Mouse (Mus musculus) urinary bladder, postnatal 10 days (tissue): Measurements from ENCODE around the gene Bmpr1a.

Experiments used
- DNase-seq: peaks from one replicate; pipeline ENCODE4 v3.0.0; 2022; ENCODE audit warnings: low spot score

Gene Bmpr1a

DNA sequence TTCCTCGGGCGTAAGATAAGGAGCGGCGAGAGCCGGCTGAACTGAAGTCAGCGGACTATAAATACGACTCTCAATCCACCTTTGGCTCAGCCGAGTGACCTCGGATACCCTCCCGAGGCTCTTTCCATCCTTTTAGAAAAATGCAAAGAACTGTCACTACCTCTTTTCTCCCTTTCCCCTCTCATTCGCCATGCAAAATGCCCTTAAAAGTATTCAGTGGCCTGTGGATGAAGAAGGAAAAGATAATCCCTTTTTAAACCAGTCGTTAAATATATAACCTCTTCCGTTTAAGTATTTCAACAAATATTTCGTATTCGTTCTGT, at the start of gene Bmpr1a:
Gene Bmpr1a, minus strand, starts transcription at position 17 of the 323 bp plus-strand sequence.
- no peak for DNase-seq

- no peak for DNase-seq
Measured at GRCm38 (mm10) chr14:34552226-34552625, 49.1 kb upstream of the Bmpr1a start.

DNA sequence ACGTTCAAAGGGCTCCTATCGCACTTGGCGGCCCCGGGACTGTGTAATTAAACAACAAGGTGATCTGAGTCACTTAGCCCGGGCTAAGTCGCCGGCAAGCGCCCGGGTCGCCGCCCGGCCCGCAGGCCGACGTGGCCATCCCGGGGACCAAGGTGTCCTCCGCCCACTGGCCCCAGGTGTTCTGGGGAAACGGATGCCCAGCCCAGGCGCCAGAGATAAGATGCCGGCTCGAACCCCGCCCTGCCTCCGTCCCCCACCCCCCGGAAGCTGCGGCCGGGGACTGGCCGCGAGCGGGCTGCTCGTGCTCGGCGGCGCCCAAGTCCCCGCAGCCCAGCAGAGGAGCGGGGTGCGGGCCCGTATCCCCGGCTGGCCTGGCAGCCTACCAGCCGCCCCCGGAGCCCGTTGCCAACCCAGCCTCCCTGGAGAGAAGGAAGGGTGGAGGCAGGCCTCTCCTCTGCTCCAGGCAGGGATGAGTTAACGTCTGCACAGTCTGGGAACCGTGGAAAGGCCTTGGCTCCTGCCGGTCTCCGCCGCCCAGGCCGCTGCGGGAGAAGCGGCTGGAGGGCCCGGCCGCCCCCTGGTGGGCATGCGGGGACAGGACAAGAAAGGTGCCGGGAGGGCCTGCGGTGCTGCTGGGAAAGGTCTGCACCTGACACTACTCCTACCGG, 46.0 kb upstream of the Bmpr1a start:
- DNase-seq: peak; percentile 49

DNA sequence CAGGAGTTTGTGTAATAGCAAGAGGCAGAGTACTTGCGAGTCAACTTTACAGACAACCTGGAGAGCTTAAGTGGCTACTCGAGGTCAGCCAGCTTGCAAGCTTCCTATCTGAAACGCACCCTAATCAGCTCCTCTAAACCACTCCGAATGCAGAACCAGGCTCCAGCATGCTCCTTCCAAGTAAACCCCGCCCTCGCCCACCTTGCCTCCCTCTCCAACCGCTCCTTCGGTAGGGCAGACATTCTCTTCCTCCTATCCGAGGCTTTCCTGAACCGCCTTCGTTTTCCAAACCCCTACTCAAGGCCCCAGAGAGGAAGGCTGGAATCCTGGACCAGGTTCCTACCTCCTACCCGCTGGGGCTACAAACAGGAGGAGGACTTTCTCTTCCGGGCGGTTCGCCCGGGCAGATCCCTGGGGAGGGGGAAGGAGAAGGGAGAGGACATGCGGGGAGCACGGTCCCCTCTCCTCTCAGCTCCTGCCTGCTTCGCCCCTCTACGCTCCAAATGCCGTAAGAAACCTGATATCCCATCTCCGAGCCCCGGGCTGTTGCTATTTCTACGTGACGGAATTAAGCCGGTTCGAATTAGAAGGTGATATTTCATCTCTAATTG, 45.4 kb upstream of the Bmpr1a start:
- DNase-seq: no peak

DNA sequence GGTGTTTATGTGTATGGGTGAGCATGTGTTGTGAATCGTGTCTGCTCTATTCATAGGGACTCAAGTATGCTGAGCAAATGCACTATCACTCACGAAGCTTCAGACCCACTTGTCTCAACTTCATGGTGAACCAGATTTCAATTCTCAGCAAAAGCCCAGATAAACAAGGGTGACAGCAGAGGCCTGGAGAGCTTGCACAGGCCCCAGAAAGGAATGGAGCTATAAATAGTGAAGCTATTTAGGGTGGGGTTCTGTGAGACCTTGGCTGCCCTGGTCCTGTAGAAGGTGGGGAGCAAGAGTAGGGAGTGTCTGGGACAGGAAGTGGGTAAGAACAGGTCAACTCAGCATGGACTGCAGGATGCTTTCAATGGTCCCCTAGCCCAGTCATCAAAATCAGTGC, 41.4 kb upstream of the Bmpr1a start:
- no peak for DNase-seq

- DNase-seq: no peak
Measured at GRCm38 (mm10) chr14:34544001-34544400, 40.9 kb upstream of the Bmpr1a start.

DNA sequence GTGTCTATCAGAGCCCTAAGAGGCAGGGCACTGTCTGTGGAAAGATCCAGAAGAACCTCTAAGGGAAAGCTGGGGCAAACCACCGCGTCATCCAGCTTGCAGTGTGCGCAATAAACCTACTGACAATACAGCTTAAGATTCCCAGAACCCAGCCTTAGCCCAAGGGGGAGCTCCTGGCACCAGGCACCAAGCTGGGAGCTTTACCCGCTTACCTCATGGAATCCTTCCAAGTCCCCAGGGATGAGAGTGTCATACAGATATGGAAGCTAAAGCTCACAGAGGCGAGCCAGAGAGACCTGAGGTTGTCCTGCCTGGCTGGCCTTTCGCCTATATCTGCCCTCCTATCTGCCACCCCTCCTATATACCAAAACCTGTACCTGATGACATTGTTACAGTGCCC, 40.5 kb upstream of the Bmpr1a start:
- DNase-seq: no peak

DNA sequence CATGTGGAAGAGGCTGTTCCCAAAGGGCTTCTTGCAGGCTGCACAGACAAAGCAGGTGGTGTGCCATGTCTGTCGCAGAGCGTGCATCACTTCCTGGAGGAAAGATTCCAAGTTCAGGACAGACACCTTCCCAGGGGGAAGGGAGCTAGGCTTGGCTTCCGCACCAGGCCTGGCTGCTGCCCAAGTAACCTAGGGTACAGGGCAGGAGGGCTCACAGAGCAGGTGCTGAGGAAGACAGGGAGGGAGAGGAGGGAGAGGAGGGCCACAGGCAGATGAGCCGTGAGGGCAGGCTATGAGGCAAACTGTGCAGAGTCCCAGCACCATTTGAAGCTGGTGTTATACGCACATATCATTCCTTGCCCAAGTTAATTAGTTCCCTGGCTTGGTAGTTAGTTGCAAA, 38.8 kb upstream of the Bmpr1a start:
- no peak for DNase-seq

DNA sequence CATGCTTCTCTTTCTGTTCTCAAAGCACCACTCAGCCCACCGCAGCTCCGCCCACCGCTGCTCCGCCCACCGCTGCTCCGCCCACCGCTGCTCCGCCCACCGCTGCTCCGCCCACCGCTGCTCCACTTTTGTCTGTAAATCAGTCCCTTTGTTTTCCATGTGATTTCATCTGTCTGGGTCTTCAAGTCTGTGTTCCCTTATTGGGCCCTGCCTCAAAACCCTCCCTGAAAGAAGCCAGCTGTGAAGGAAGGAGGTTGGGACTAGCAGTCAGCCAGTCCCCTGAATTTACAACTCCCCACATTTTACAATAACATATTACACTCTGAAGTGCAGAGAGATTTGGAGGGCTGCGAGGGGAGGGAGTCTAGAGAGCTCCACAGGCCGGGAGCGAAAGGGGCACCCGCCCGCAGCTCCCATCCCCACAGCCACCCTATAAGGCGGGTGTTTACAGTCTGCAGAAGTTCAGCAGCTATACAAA, 37.6 kb upstream of the Bmpr1a start:
- no peak for DNase-seq

- DNase-seq: no peak
Measured at GRCm38 (mm10) chr14:34535883-34536282, 32.7 kb upstream of the Bmpr1a start.

DNA sequence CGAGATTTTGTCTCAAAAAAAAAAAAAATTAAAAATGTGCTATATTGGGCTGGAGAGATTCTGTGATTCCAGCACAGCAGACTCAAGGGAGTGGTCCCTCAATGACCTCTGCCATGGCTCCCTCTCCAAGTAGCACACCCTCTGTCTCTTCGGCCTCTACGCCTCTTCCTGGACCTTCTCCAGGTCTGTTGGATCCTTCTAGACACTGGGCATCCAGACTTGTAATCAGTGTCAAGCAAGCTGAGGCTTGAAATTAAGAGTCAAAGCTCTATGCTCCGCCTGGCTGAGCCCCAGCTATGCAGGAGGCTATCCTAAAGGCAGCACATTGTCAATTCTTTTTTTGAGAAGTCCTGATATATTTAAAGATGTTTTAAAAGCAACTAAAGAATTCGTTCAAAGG, 30.4 kb upstream of the Bmpr1a start:
- no peak for DNase-seq

DNA sequence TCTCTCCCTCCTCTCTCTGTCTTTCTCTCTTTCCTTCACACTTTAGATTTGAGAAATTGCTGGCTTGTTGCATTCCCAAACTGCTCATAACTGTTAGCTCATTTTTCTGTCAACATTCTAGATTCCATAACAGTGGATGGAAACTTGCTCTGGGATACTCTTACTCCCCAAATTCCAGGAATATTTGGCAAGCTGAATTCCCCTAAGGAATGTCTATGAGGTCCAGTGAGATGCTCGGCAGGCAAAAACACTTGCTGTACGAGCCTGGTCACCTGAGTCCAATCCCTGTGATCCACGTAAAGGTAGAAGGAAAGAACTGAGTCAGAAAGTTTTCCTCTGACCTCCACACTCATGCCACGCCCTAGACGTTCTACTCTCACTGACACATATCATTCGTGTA, 29.4 kb upstream of the Bmpr1a start:
- DNase-seq: no peak

GRCm38 (mm10) chr14:34528804-34529203, 25.7 kb upstream of the Bmpr1a start:
- no peak for DNase-seq

GRCm38 (mm10) chr14:34522701-34523100, 19.6 kb upstream of the Bmpr1a start, which contains the start of gene 9230112D13Rik:
TSS of gene 9230112D13Rik (minus strand) at chr14:34522801.
- DNase-seq: no peak

DNA sequence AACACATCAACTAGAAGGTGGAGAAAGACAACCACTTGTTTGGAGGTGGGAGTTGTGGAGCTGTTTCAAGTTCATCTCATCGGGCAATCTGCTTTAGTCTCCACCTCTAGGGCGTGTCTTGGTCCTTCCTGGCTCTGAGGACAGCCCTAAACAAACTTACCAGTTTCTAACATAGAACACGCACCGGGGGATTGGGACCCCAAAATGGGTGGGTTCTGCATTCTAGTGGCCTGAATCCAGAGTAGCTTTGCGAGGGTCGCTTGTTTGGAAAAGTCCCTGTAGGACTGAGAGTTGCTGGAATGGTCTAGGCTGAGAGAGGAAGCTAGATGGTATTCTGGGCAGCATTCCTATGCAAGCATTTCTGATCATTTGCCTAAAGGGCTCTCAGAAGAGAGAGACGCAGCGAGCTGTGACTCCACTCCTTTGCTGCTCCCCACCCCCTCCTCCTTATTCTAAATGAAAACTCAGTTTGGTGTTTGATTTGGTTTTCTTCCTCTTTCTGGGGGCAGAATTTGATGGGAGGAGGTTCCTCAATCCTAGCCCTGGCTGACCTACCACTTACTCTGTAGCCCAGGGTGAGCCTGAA, 14.9 kb upstream of the Bmpr1a start:
- DNase-seq: no peak

DNA sequence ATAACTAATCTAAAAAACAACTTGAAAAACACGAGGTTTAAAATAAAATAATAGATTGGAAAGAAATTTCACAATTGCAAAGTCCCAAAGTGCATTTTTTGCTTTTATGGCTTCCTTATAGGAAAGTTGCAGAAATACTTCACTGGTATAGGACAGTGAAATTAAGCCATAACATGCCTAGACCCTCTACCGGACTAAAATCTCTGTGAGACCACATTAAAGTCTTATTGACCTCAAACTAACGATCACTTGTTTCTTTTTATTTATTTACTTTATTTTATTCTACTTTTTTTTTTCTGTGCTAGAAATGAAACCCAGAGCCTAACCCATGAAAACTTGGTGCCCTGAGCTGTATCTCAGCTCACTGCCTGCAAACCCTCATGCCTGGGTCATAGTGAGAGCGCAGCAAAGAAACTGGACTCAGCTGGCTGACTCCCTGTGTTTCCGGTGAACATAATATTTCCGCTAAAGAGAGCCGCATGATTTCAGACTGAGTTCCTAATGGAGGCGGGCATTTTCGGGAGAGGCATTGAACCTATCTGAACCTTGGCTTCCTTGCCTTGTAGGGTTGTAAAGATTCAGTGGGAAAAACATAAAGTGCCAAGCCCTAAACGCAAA, 13.9 kb upstream of the Bmpr1a start:
- no peak for DNase-seq

DNA sequence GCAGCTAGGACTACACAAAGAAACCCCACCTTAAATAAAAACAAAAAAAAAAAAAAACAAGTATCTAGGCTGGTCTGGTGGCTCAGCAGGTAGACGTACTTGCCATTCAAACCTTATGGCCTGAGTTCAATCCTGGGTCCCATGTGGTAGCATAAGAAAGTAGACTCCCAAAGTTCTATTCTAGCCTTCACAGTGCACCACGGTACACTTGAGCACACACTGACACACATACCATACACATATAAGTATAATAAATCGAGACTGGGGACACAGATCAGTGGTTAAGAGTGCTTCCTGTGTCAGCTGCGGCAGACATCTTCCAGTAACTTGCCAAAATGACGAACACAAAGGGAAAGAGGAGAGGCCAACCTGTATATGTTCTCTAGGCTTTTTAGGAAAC, 12.7 kb upstream of the Bmpr1a start:
- no peak for DNase-seq

DNA sequence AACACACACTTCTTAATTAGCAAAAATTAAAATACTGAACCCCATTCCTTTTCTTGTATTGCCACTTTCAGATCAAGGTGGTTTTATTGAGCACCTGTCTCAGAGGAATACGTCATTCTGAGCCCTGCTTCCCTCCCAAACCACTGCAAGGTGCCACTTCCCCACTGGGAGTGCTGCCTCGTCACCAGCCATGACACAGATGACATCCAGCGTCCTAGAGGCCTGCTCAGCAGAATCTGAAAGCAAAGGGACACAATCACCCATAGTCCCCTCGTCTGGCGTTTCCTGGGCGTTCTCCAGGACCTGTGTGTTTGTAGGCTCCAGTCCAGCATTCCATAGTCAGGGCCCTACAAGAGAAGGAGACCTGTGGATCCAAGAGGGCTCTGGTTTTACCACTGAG, 11.0 kb upstream of the Bmpr1a start:
- no peak for DNase-seq

GRCm38 (mm10) chr14:34512602-34513001, 9.5 kb upstream of the Bmpr1a start:
- no peak for DNase-seq

- no peak for DNase-seq
Measured at GRCm38 (mm10) chr14:34511901-34512300, 8.8 kb upstream of the Bmpr1a start.

GRCm38 (mm10) chr14:34508842-34509439, 5.8 kb upstream of the Bmpr1a start:
- DNase-seq: no peak

DNA sequence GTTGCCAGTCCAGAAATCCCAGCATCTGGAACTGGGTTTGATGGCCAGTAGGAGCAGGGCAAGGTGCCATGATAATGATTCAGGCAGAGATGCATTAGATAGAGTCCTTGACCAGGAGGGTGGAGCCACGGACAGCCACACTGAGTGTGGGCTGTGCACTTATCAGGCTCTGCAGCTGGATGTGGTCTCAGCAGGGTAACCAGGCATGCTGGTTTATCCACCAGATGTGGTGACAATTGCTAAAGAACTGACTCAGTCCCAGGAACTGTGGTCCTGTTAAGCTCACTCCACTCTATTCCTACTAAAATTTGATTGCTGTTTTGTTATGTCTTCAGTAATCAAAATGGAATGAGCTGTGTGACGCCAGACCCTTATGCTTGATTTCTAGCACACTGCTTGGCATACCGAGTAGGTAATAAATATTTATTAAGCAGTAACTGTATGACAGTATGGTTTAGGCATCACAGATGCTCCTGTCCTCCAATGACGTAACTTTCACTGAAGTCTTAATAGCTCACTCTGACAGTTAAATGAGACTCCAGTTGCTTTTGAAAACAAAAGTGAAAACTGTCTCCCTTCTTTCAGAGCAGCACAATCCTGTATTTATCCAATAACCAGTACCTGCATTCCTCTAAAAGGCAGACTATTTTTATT, 5.2 kb upstream of the Bmpr1a start:
- no peak for DNase-seq
